Comparison of ENCODE assay signal across 8 mouse cellular contexts in genomic region chr11:3331756-3332642, GRCm38 (mm10). TPM values are rescaled to one million over a fixed set of nuclear protein-coding genes. Genes with fewer than 3 reads are reported as not detected.
DNase-seq lines count a peak whose midpoint lies in the region; ATAC-seq and TF ChIP-seq lines count a peak whose summit lies in the region.

No protein-coding gene starts in this region.

- no peaks in the 10 kb centered on the region for H3K27me3 ChIP-seq in C2C12 (ENCODE audit: control insufficient read depth, insufficient read depth, insufficient read length)
- H3K27me3 ChIP-seq in heart, embryonic 11.5 days (ENCODE audit: control insufficient read depth, insufficient read depth, low read length): no peaks in the 10 kb centered on the region
- no peaks in the 10 kb centered on the region for H3K27me3 ChIP-seq in kidney, embryonic 16.5 days (ENCODE audit: insufficient read depth, low read length)

- no peaks in the 10 kb centered on the region for H3K9me3 ChIP-seq in heart, embryonic 11.5 days (replicated peaks; ENCODE audit: control insufficient read depth, low read length)
- H3K9me3 ChIP-seq in kidney, embryonic 16.5 days (ENCODE audit: low read length): no peaks in the 10 kb centered on the region

- peak; percentile 99 for DNase-seq in brain, adult 2 months (ENCODE audit: low read depth, low spot score)
- DNase-seq in liver: peak; percentile 90
- DNase-seq in spleen, postnatal 36 days (ENCODE audit: low spot score in 2 of 2): peak; percentile 96 to 98

- H3K4me3 ChIP-seq in C2C12 (ENCODE audit: insufficient read depth, poor library complexity, severe bottlenecking): peak overlapping the region; percentile 22
- peak overlapping the region; percentile 46 for H3K4me3 ChIP-seq in heart, embryonic 11.5 days (ENCODE audit: low read depth, low read length)
- peak overlapping the region; percentile 55 for H3K4me3 ChIP-seq in kidney, embryonic 16.5 days (ENCODE audit: low read length)

- no peaks in the 10 kb centered on the region for H3K36me3 ChIP-seq in C2C12 (ENCODE audit: control insufficient read depth, insufficient read depth)
- no peaks in the 10 kb centered on the region for H3K36me3 ChIP-seq in heart, embryonic 11.5 days (ENCODE audit: control insufficient read depth, insufficient read depth, low read length)
- H3K36me3 ChIP-seq in kidney, embryonic 16.5 days (ENCODE audit: insufficient read depth, low read length): no peaks in the 10 kb centered on the region

- under 1% methylated on average over 74 of the region's 75 CpGs for WGBS in heart, embryonic 11.5 days (ENCODE audit: insufficient replicate concordance)
- under 1% methylated on average over 75 of the region's 75 CpGs for WGBS in kidney, embryonic 16.5 days

- H3K9ac ChIP-seq in heart, embryonic 11.5 days (ENCODE audit: low read depth, low read length): peak overlapping the region; percentile 68
- peak overlapping the region; percentile 71 for H3K9ac ChIP-seq in kidney, embryonic 16.5 days (replicated peaks; ENCODE audit: low read length)

- H3K27ac ChIP-seq in heart, embryonic 11.5 days (ENCODE audit: low read depth, low read length): peak overlapping the region; percentile 64
- peak overlapping the region; percentile 55; the same call in 1 of the 2 replicates for H3K27ac ChIP-seq in kidney, embryonic 16.5 days (ENCODE audit: low read length)

- no peak for TF ChIP-seq CTCF in C2C12 (IDR thresholded peaks at IDR 0.05; ENCODE audit: control insufficient read depth, insufficient read depth, insufficient read length)

- H3K79me3 ChIP-seq in C2C12 (ENCODE audit: low read depth): no peaks in the 10 kb centered on the region

- peaks cover 30% of the 10 kb centered on the region for H3K4me1 ChIP-seq in heart, embryonic 11.5 days (ENCODE audit: control insufficient read depth, insufficient read depth, low read length)
- peaks cover 41% of the 10 kb centered on the region for H3K4me1 ChIP-seq in kidney, embryonic 16.5 days (ENCODE audit: insufficient read depth, low read length)

- ATAC-seq in erythroblast, adult 5-6 weeks (replicated peaks; ENCODE audit: low FRiP score, poor library complexity, severe bottlenecking): peak; percentile 95
- ATAC-seq in heart, embryonic 11.5 days (replicated peaks; ENCODE audit: insufficient number of reproducible peaks, low FRiP score, low TSS enrichment): peak; percentile 95
- ATAC-seq in kidney, embryonic 16.5 days (ENCODE audit: low FRiP score, low TSS enrichment): peak; percentile 97
- peak; percentile 87 for ATAC-seq in monocyte, adult 5-6 weeks (replicated peaks; ENCODE audit: insufficient number of reproducible peaks, low FRiP score, low TSS enrichment, poor library complexity, severe bottlenecking)

- peak overlapping the region; percentile 70 for H3ac ChIP-seq in C2C12 (ENCODE audit: control insufficient read depth, insufficient read length, low read depth)

- H3K79me2 ChIP-seq in C2C12 (ENCODE audit: control insufficient read depth, insufficient read depth): no peaks in the 10 kb centered on the region

- H3K4me2 ChIP-seq in heart, embryonic 11.5 days: peak overlapping the region; percentile 97
- H3K4me2 ChIP-seq in kidney, embryonic 16.5 days (replicated peaks; ENCODE audit: low read depth, low read length): peak overlapping the region; percentile 99

TF ChIP-seq in C2C12, 6 proteins besides CTCF, POLR2A, EP300 and RAD21:
- TF ChIP-seq USF1 (IDR thresholded peaks at IDR 0.05; ENCODE audit: low read depth) (no peak), MYOD1 (IDR thresholded peaks at IDR 0.05; ENCODE audit: control insufficient read depth, insufficient read length, low read depth) (no peak), MYOG (IDR thresholded peaks at IDR 0.05; ENCODE audit: control insufficient read depth, extremely low read depth, insufficient read length) (no peak), CEBPB (IDR thresholded peaks at IDR 0.05; ENCODE audit: low read depth) (no peak), MAX (IDR thresholded peaks at IDR 0.05) (peak; percentile 98), FOSL1 (IDR thresholded peaks at IDR 0.05; ENCODE audit: insufficient read depth, low read length, poor library complexity, severe bottlenecking) (peak; percentile 64)

RNA-seq across cellular contexts. Expression of gene Pik3ip1, which starts 1.8 kb away (rescaled TPM):
- polyA plus RNA-seq in C2C12 (2012; fragmentation: generic; extraction: Trizol): 0.71 TPM
- 0.77 and 2.9 TPM in 2 replicates for total RNA-seq in erythroblast, adult 5-6 weeks (2015; ENCODE audit: low replicate concordance)
- 3.5 and 3.8 TPM in 2 replicates for total RNA-seq in erythroblast, adult 5-6 weeks (2017; ENCODE audit: low replicate concordance)
- polyA plus RNA-seq in heart, embryonic 11.5 days (2014; fragmentation: Nextera tagmentation; extraction: Ambion mirVana): 12.2 and 14.2 TPM in 2 replicates
- polyA plus RNA-seq in kidney, embryonic 16.5 days (2015; fragmentation: Nextera tagmentation; extraction: Ambion mirVana): 10.5 and 12.5 TPM in 2 replicates
- total RNA-seq in monocyte, adult 5-6 weeks (2017): 17.3 to 18.3 TPM (median 18.0 TPM) in 3 replicates

RNA-seq across cellular contexts. Expression of gene Patz1, which starts 43.3 kb away (rescaled TPM):
- polyA plus RNA-seq in C2C12 (2012; fragmentation: generic; extraction: Trizol): 29.6 TPM
- total RNA-seq in erythroblast, adult 5-6 weeks (2015; ENCODE audit: low replicate concordance): 18.0 and 18.6 TPM in 2 replicates
- total RNA-seq in erythroblast, adult 5-6 weeks (2017; ENCODE audit: low replicate concordance): 13.5 and 22.2 TPM in 2 replicates
- 26.6 and 28.6 TPM in 2 replicates for polyA plus RNA-seq in heart, embryonic 11.5 days (2014; fragmentation: Nextera tagmentation; extraction: Ambion mirVana)
- 49.5 and 57.0 TPM in 2 replicates for polyA plus RNA-seq in kidney, embryonic 16.5 days (2015; fragmentation: Nextera tagmentation; extraction: Ambion mirVana)
- total RNA-seq in monocyte, adult 5-6 weeks (2017): 14.9 to 26.0 TPM (median 20.6 TPM) in 3 replicates

Comparison
In these comparisons a context has a peak if more than half of its experiments do, and no peak if none do; other contexts are left out.
1. Peak in every context shown above with its lines: DNase-seq, ATAC-seq, H3K4me3 ChIP-seq and H3K27ac ChIP-seq.